Mouse (Mus musculus) heart, embryonic 10.5 days (tissue): ENCODE measurements around the gene Ergic1. TPM values are rescaled to one million over a fixed set of nuclear protein-coding genes. Genes with fewer than 3 reads are reported as not detected.
A peak's percentile ranks its signal among the peaks of the same experiment; 100 is the strongest.

Source experiments
- DNase-seq: peaks from one replicate; pipeline ENCODE4 v3.0.0-alpha.2; 2017; ENCODE audit warnings: low spot score
- H3K27ac ChIP-seq: fragments of 300-500 bp; sonication (generic); 2 replicates; pipeline ENCODE4 v1.5.1; 2016; ENCODE audit warnings: mild to moderate bottlenecking
- H3K27me3 ChIP-seq: fragments of 300-500 bp; sonication (generic); 2 replicates; pipeline ENCODE4 v1.6.1; 2016; ENCODE audit warnings: mild to moderate bottlenecking; ENCODE audit not compliant: poor library complexity, insufficient read depth, severe bottlenecking
- H3K36me3 ChIP-seq: fragments of 300-500 bp; sonication (generic); 2 replicates; pipeline ENCODE4 v1.6.1; 2016; ENCODE audit warnings: mild to moderate bottlenecking, moderate library complexity
- H3K4me1 ChIP-seq: fragments of 300-500 bp; sonication (generic); 2 replicates; pipeline ENCODE4 v1.6.1; 2016; ENCODE audit warnings: mild to moderate bottlenecking
- H3K4me3 ChIP-seq: fragments of 300-500 bp; sonication (generic); 2 replicates; pipeline ENCODE4 v1.5.1; 2016; ENCODE audit warnings: mild to moderate bottlenecking, moderate library complexity
- H3K9me3 ChIP-seq: fragments of 300-500 bp; sonication (generic); 2 replicates; pipeline ENCODE4 v1.6.1; 2016; ENCODE audit warnings: mild to moderate bottlenecking, moderate library complexity
- WGBS: fragments of 180-500 bp; shearing (Covaris S2); methylation state at CpG from one replicate; pipeline ENCODE4 v1.1.7; 2016; 5-methylcytosine and 5-hydroxymethylcytosine counted together
- polyA plus RNA-seq: library from polyadenylated mRNA; unstranded; fragments of >200 nt; fragmentation: Nextera tagmentation; extraction: Ambion mirVana; gene quantifications from 2 replicates; pipeline ENCODE4 v1.2.1, GENCODE M21; 2016

Ergic1 gene
- polyA plus RNA-seq, 1 experiment from 2014 or later, result 150 TPM

GRCm38 (mm10) chr17:26643993-26644392 lies 82.7 kb downstream of the Ergic1 start:
- H3K36me3 ChIP-seq, result peaks cover 86% of the 10 kb centered on the region
- no peaks in the 10 kb centered on the region for H3K9me3 ChIP-seq
- H3K4me1 ChIP-seq, result peaks cover 43% of the 10 kb centered on the region
- 0 out of 2 replicates have a peak overlapping the region, but pooled peaks have one; percentile 30 for H3K27ac ChIP-seq
- H3K4me3 ChIP-seq, result no peak overlapping the region
- DNase-seq, result no peak
- no peaks in the 10 kb centered on the region for H3K27me3 ChIP-seq
- 98% methylated on average over 2 of the region's 2 CpGs for WGBS

DNA sequence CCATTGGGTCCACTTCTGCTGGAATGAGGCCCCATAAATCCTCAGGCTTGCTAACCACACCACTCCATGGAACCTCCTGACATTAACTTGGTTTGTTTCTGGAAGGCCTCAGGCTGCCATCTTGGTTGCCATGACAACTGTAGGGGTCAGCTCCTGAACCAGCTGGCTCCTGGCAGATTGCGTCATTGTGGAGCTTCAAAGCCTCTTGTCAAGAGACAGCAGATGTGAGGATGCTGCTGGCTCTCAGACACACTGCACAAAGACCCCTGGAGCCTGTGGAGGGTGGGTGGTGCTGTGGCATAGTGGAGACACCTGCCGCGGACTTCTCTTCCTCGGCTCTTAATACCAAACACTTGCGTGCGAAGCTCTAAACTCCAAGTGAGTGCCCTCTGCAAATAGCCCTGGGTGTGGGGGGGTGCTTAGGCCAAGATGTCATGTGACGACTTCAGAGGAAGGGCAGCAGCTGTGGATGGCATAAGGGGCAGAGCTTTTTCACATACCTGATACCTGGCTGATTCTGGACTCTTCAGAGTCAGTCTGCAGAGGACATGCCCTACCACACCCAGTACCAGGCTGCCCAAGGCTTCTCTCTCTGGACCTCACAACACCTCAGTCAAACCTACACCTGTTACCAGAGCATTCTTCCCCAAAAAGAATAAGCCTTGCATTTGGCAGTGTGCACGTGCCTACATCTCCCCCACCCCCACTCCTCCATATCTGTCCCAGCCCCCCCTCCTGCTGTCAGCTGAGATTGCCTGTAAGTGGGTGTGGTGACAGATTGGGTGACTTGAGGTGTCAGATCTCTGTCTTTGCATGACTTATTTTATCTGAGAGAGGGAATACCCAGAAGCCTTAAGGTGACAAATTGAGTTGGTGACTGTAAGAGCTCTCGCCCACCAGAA lies 83.5 kb downstream of the Ergic1 start:
- no peak for DNase-seq
- Histone ChIP-seq H3K27ac (peak overlapping the region; percentile 66), H3K36me3 (peaks cover 85% of the 10 kb centered on the region), H3K4me1 (peaks cover 43% of the 10 kb centered on the region), H3K4me3 (no peak overlapping the region), H3K9me3 (no peaks in the 10 kb centered on the region), H3K27me3 (no peaks in the 10 kb centered on the region)
- WGBS, result 71% methylated on average over 9 of the region's 9 CpGs

- WGBS, result 45% methylated on average over 8 of the region's 8 CpGs
- peaks cover 43% of the 10 kb centered on the region for H3K4me1 ChIP-seq
- no peaks in the 10 kb centered on the region for H3K27me3 ChIP-seq
- peak; percentile 85 for DNase-seq
- H3K4me3 ChIP-seq, result no peak overlapping the region; the same call in 1 of the 2 replicates
- peaks cover 83% of the 10 kb centered on the region for H3K36me3 ChIP-seq
- no peaks in the 10 kb centered on the region for H3K9me3 ChIP-seq
- peak overlapping the region; percentile 66; the same call in 1 of the 2 replicates for H3K27ac ChIP-seq
Observed at GRCm38 (mm10) chr17:26645411-26645854, 84.1 kb downstream of the Ergic1 start.

DNA sequence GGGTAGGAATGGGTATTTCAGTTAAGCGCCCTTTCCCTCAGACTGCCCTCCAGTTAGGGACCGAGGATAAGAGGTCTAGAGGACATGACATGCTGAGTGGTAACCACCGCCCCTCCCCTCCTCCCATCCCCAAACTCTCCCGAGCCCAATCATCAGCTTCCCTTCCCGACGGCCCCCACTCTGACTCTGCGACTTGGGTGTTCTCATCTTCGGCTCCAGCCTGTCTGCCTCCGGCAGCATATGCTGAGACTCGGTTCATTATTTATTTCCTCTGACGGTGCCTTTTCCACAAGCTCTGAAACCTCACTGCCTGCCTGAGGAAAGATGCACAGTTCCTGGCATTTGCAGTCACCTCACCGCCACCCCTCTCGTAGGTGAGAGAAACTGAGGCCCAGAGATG lies 86.0 kb downstream of the Ergic1 start:
- Histone ChIP-seq H3K27ac (peak overlapping the region; percentile 66), H3K9me3 (no peaks in the 10 kb centered on the region), H3K27me3 (no peaks in the 10 kb centered on the region), H3K36me3 (peaks cover 71% of the 10 kb centered on the region), H3K4me1 (peaks cover 47% of the 10 kb centered on the region), H3K4me3 (0 out of 2 replicates have a peak overlapping the region, but pooled peaks have one; percentile 0)
- no peak for DNase-seq
- 35% methylated on average over 13 of the region's 13 CpGs for WGBS

GRCm38 (mm10) chr17:26649565-26649964 lies 88.3 kb downstream of the Ergic1 start:
- Histone ChIP-seq H3K27ac (no peak overlapping the region), H3K36me3 (peaks cover 70% of the 10 kb centered on the region), H3K9me3 (no peaks in the 10 kb centered on the region), H3K4me3 (no peak overlapping the region), H3K27me3 (no peaks in the 10 kb centered on the region), H3K4me1 (peaks cover 40% of the 10 kb centered on the region)
- no peak for DNase-seq
- 77% methylated on average over 4 of the region's 4 CpGs for WGBS

- 72% methylated on average over 14 of the region's 14 CpGs for WGBS
- Histone ChIP-seq H3K36me3 (peaks cover 72% of the 10 kb centered on the region), H3K27me3 (no peaks in the 10 kb centered on the region), H3K9me3 (no peaks in the 10 kb centered on the region), H3K27ac (peak overlapping the region; percentile 65; the same call in 1 of the 2 replicates), H3K4me1 (peaks cover 29% of the 10 kb centered on the region), H3K4me3 (no peak overlapping the region)
- DNase-seq, result no peak
Observed at GRCm38 (mm10) chr17:26650451-26651363, 89.4 kb downstream of the Ergic1 start.

- peak overlapping the region; percentile 22 for H3K4me3 ChIP-seq
- peak overlapping the region; percentile 23 for H3K27ac ChIP-seq
- no peaks in the 10 kb centered on the region for H3K27me3 ChIP-seq
- WGBS, result 28% methylated on average over 21 of the region's 21 CpGs
- peak; percentile 83 for DNase-seq
- peaks cover 23% of the 10 kb centered on the region for H3K36me3 ChIP-seq
- H3K9me3 ChIP-seq, result no peaks in the 10 kb centered on the region
- peaks cover 30% of the 10 kb centered on the region for H3K4me1 ChIP-seq
Observed at GRCm38 (mm10) chr17:26658854-26659572, 97.7 kb downstream of the Ergic1 start.

DNA sequence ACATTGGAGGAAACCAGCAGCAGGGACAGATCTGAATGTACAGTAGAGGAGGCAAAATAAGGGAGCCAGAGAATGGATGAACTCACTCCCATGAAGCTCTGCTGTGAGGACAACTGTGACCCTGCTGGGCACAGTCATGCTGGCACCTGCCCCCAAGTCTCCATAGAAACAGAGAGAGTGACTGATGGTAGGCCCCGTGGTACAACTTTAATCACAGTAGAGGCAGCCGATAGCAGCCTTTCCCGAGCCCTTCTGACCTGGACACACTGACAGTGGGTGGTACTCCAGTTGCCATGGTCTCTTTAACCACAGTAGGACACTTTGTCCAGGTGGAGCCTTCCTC lies 98.3 kb downstream of the Ergic1 start:
- H3K4me1 ChIP-seq, result peaks cover 33% of the 10 kb centered on the region
- H3K9me3 ChIP-seq, result no peaks in the 10 kb centered on the region
- peak overlapping the region; percentile 23; the same call in 1 of the 2 replicates for H3K27ac ChIP-seq
- no peak overlapping the region for H3K4me3 ChIP-seq
- DNase-seq, result no peak
- 70% methylated on average over 3 of the region's 3 CpGs for whole genome bisulfite sequencing
- no peaks in the 10 kb centered on the region for H3K27me3 ChIP-seq
- H3K36me3 ChIP-seq, result peaks cover 17% of the 10 kb centered on the region

- 26% methylated on average over 21 of the region's 21 CpGs for WGBS
- DNase-seq, result peak; percentile 85
- no peak overlapping the region for H3K4me3 ChIP-seq
Observed at GRCm38 (mm10) chr17:26660192-26660912, 99.1 kb downstream of the Ergic1 start.

GRCm38 (mm10) chr17:26662204-26662603 lies 100.9 kb downstream of the Ergic1 start:
- peaks cover 33% of the 10 kb centered on the region for H3K4me1 ChIP-seq
- no peaks in the 10 kb centered on the region for H3K27me3 ChIP-seq
- H3K4me3 ChIP-seq, result no peak overlapping the region
- H3K27ac ChIP-seq, result peak overlapping the region; percentile 88; the same call in 1 of the 2 replicates
- no peak for DNase-seq
- no peaks in the 10 kb centered on the region; the same call in 1 of the 2 replicates for H3K36me3 ChIP-seq
- no peaks in the 10 kb centered on the region for H3K9me3 ChIP-seq
- 85% methylated on average over 5 of the region's 5 CpGs for WGBS

More at GRCm38 (mm10) chr17:26660192-26660912, 99.1 kb downstream of the Ergic1 start:
- H3K27ac ChIP-seq, result no peak overlapping the region
- peaks cover 33% of the 10 kb centered on the region for H3K4me1 ChIP-seq
- H3K9me3 ChIP-seq, result no peaks in the 10 kb centered on the region
- no peaks in the 10 kb centered on the region for H3K27me3 ChIP-seq
- peaks cover 9% of the 10 kb centered on the region for H3K36me3 ChIP-seq

- Histone ChIP-seq H3K4me1 (peaks cover 32% of the 10 kb centered on the region), H3K27ac (peak within 1 kb of the TSS; percentile 88), H3K36me3 (no peaks in the 10 kb centered on the region), H3K9me3 (no peaks in the 10 kb centered on the region), H3K4me3 (peak within 1 kb of the TSS; percentile 77), H3K27me3 (no peaks in the 10 kb centered on the region)
- DNase-seq, result peak; percentile 97
- 2% methylated on average over 28 of the region's 28 CpGs for WGBS
Observed at GRCm38 (mm10) chr17:26662978-26663683, 101.8 kb downstream of the Ergic1 start, which contains the start of gene Atp6v0e. TSS of gene Atp6v0e (plus strand) at chr17:26663231.
